Mouse (Mus musculus): ENCODE data around the gene Klhl36. TPM values are rescaled to one million over a fixed set of nuclear protein-coding genes. Genes with fewer than 3 reads are reported as not detected.
"Not testable (repeated sequence)": the region's sequence is repeated elsewhere in the genome, so short reads cannot be mapped to it uniquely, and the experiment has no call there.

Gene Klhl36
- polyA plus RNA-seq, 1 experiment from 2014 or later = 13.1 TPM

DNA sequence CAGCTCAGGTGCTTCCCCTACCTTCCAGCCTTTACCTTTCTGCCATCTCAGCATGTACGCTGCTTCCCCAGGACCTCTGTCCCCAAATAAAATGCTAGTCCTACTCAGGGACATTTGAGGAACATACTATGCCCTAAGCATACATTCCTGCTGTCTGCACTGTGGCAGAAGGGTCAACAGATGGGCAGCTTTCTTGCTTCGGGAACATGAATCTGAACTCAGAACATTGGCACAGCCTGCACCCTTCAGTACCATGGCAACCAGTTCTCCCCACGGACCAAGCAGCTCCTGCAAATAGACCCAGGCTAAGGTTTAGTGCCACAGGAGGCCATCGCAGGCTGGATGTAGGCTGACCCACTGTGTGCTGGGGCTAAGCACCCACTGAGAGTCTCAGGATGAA, 25.2 kb upstream of the Klhl36 start:
- peaks cover 75% of the 10 kb centered on the region for H3K4me1 ChIP-seq
- H3K27me3 ChIP-seq = peaks cover 4% of the 10 kb centered on the region; the same call in 1 of the 2 replicates
- no peak overlapping the region; the same call in 1 of the 2 replicates for H3K4me2 ChIP-seq (replicated peaks)
- 0 out of 2 replicates have a peak overlapping the region, but pooled peaks have one; percentile 25 for H3K27ac ChIP-seq (replicated peaks)
- no peak for ATAC-seq (ENCODE audit: low FRiP score, low read depth)
- H3K4me3 ChIP-seq = no peak overlapping the region
- WGBS = 78% methylated on average over 4 of the region's 4 CpGs
- no peaks in the 10 kb centered on the region for H3K9me3 ChIP-seq
- H3K9ac ChIP-seq (replicated peaks) = no peak overlapping the region
- H3K36me3 ChIP-seq = no peaks in the 10 kb centered on the region

DNA sequence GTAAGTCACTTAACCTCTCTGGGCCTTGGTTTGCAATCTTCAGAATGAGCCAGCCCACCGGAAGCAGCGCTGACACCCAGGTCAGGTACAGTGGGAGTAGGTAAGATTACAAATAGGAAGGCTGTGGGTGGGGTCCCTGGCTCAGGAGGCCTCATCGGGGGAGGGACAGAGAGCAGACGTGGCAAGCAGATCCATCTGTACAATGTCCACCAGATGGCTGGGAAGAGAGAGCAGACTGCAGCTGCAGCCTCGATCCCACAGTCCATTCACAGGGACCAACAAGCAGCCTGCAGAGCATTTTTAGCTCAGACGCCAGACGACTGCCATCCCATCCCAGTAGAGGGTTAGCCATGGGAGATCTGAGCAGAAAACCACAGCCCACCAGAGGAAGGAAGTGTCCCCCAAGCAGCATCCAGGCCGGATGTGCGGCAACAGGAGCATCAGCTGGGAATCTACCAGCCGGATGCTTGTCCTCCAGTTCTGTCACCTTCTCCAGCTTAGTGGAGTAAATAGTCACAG, 24.5 kb upstream of the Klhl36 start:
- H3K27me3 ChIP-seq = peaks cover 4% of the 10 kb centered on the region; the same call in 1 of the 2 replicates
- ATAC-seq (ENCODE audit: low FRiP score, low read depth) = no peak
- peak overlapping the region; percentile 58; the same call in 1 of the 2 replicates for H3K27ac ChIP-seq (replicated peaks)
- no peaks in the 10 kb centered on the region for H3K9me3 ChIP-seq
- H3K36me3 ChIP-seq = no peaks in the 10 kb centered on the region
- 51% methylated on average over 10 of the region's 10 CpGs for WGBS
- peak overlapping the region; percentile 85 for H3K4me2 ChIP-seq (replicated peaks)
- peak overlapping the region; percentile 41 for H3K9ac ChIP-seq (replicated peaks)
- H3K4me3 ChIP-seq = peak overlapping the region; percentile 70
- peaks cover 67% of the 10 kb centered on the region for H3K4me1 ChIP-seq

DNA sequence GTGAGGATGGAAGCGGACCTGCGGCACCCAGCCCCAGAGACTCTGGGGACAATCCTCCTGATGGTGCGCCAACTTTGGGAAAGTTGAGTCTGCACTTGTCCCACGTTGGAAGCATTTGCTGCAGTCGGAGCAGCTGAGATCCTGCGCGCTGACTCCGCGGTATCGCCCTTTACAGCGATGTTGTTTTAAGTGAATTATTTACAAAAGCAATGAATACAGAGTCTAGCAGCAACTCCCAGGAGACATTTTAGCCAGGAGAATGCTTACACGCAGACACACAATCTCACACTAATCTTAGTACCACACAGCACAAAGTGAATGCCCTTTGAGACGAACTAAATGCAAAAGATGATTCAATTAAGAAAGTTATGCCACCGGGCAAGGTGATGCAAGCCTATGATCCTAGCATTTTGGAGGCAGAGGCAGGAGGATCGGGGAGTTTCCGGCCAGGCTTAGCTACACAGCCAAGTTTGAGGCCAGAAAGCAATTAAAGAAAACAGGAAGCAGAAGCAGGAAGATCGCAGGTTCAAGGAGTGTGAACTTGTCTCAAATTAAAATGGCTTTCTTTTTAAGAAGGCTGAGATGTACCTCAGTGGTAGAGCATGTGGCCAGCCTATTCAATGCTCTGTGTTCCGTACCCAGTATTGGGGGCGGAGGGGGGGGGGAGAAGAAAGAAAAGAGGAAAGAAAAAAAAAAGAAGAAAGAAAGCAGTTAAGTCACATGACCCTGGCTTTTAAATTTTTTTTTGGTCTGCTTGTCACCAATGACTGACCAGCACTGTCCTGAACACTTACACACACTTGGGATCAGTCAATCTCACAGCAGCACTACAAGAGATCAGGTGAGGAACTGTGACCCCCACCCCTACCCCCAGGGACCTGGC, 23.7 kb upstream of the Klhl36 start:
- ATAC-seq (ENCODE audit: low FRiP score, low read depth) = no peak
- Histone ChIP-seq H3K4me3 (peak overlapping the region; percentile 70), H3K9me3 (no peaks in the 10 kb centered on the region)

DNA sequence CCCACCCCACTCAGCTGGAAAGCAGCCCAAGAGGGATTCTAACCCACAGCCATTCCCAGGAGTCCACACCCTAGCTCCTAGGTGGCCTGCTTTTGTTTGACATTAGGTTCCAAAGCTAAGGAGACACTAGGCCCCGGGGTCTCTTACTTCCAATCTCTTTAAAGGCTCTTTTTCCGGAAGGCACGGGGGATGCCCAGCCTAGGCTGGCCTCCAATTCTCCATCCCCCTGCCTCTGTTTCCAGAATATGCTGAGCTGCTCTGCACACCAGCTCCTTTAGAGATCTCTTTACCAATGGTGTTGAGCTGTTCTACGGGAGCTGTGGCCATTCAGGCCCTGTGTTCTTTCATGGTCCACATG, 23.1 kb upstream of the Klhl36 start:
- Histone ChIP-seq H3K36me3 (no peaks in the 10 kb centered on the region), H3K4me2 (replicated peaks) (peak overlapping the region; percentile 85), H3K27me3 (peaks cover 4% of the 10 kb centered on the region; the same call in 1 of the 2 replicates), H3K9ac (replicated peaks) (peak overlapping the region; percentile 74), H3K4me1 (peaks cover 54% of the 10 kb centered on the region), H3K9me3 (no peaks in the 10 kb centered on the region), H3K4me3 (peak overlapping the region; percentile 70), H3K27ac (replicated peaks) (peak overlapping the region; percentile 82)
- 49% methylated on average over 4 of the region's 4 CpGs for WGBS
- no peak for ATAC-seq (ENCODE audit: low FRiP score, low read depth)

More for the DNA sequence above, 23.7 kb upstream of the Klhl36 start:
- Histone ChIP-seq H3K9ac (replicated peaks) (peak overlapping the region; percentile 74), H3K4me2 (replicated peaks) (peak overlapping the region; percentile 85), H3K27me3 (peaks cover 4% of the 10 kb centered on the region; the same call in 1 of the 2 replicates), H3K36me3 (no peaks in the 10 kb centered on the region), H3K4me1 (peaks cover 60% of the 10 kb centered on the region), H3K27ac (replicated peaks) (peak overlapping the region; percentile 82)
- WGBS = 69% methylated on average over 19 of the region's 19 CpGs

DNA sequence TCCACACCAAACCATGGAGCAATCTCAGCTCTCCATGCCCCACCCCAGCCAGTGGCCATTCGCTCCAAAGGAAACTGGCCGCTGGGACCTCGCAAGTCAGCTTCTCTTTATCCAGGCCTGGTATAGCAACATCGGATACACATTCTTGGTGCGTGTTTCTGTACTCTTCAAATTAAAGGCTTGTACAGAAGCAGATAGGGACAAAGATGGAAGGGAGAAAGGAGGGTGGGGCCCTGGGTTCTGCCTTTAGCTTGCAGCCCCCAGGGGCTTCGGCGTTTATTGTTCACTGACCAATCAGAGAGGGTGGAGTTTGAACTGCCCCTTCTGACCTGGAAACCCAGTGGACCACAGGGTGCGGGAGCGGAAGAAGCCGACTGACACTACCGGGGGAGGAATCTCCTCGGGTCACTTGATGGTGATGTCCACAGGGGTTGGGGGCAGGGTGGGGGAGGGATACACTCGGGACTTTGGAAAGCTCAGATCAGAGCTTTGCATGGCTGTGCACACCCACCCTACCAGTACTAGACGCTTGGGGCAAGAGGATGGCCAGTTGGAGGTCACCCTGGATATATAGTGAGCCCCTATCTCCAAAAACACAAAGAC, 22.5 kb upstream of the Klhl36 start:
- peak; percentile 3; the same call in 1 of the 2 replicates for ATAC-seq (ENCODE audit: low FRiP score, low read depth)
- Histone ChIP-seq H3K9me3 (no peaks in the 10 kb centered on the region), H3K4me1 (peaks cover 52% of the 10 kb centered on the region), H3K27me3 (peaks cover 6% of the 10 kb centered on the region; the same call in 1 of the 2 replicates), H3K9ac (replicated peaks) (peak overlapping the region; percentile 74), H3K27ac (replicated peaks) (peak overlapping the region; percentile 82), H3K4me3 (peak overlapping the region; percentile 70), H3K36me3 (no peaks in the 10 kb centered on the region), H3K4me2 (replicated peaks) (peak overlapping the region; percentile 85)
- WGBS = 10% methylated on average over 14 of the region's 14 CpGs

DNA sequence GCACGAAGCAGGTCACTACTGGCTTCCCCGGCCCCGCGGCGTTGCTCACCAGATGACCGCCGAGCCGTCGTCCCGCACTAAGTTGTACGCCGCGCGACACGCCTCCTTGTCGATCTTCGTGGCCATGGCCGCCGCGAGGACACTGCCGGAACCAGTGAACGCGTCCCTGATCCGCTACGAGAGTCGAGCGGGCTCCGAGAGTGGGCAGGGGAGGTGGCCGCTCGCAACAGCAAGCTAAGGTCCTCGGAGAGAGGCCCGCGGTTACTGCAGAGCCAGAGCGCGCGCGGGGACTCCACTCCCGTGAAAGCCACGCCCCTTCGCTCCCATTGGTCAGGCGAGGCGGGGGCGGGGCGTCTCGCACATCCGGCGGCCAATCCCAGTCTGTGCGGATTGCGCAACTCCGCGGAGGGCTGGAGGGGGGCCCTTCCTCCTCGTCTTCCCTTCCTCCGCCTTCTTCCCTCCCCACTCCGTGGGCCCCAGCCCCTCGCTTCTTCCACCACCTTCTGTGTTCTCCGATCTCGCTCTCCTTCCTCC, 21.7 kb upstream of the Klhl36 start, which contains the start of gene Cotl1:
TSS of gene Cotl1 (minus strand) at position 270 of the 534 bp plus-strand sequence.
- peaks cover 10% of the 10 kb centered on the region; the same call in 1 of the 2 replicates for H3K27me3 ChIP-seq
- peak; percentile 94 for ATAC-seq (ENCODE audit: low FRiP score, low read depth)
- H3K9me3 ChIP-seq = no peaks in the 10 kb centered on the region
- H3K4me2 ChIP-seq (replicated peaks) = peak within 1 kb of the TSS; percentile 85
- H3K27ac ChIP-seq (replicated peaks) = peak within 1 kb of the TSS; percentile 82
- WGBS = under 1% methylated on average over 54 of the region's 57 CpGs
- H3K4me1 ChIP-seq = peaks cover 52% of the 10 kb centered on the region
- H3K9ac ChIP-seq (replicated peaks) = peak within 1 kb of the TSS; percentile 74
- peak within 1 kb of the TSS; percentile 70 for H3K4me3 ChIP-seq
- H3K36me3 ChIP-seq = no peaks in the 10 kb centered on the region

DNA sequence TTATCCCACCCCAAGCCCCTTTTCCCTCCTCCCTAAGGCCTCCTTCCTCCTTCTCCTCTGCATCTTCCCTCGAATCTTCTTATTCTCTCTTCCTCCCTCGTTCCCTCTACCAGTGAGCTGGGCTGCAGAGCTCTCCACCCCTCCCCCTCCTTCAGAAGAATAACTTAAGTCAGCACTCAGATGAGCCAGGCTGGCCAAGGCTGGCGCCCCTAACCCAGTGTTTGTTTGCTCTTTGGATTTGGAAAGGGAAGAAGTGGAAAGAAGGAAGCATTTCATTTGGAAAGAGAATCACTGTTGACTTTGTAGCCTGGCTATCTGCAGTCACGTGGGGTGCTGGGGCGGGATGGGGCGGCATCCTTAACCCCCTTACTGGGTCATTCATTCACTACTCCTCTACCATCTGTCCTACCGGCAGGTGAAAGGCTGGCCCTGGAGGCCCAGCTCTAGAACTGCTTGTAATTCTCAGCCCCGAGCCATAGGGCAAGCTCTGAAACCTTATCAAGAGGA, 21.1 kb upstream of the Klhl36 start:
- ATAC-seq (ENCODE audit: low FRiP score, low read depth) = peak; percentile 52; the same call in 1 of the 2 replicates
- Histone ChIP-seq H3K4me2 (replicated peaks) (peak overlapping the region; percentile 85), H3K4me1 (peaks cover 47% of the 10 kb centered on the region)

DNA sequence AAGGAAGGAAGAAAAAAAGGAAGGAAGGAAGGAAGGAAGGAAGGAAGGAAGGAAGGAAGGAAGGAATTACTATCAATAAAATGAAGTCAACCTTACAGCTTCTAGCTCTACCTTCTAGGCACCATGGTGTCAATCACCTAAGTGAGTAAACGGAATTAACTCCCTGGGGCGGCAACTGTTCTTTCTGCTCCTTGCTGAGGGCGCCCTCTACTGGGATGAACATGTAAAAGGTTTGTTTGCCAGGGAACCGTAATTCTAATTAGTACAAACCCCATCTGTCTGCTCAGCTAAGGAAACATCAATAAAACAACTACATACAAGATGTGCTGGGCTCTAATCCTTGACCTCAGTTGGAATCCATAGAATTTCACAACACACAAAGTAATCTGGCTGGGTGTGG, 18.6 kb upstream of the Klhl36 start:
- WGBS = 2% methylated on average over 4 of the region's 4 CpGs
- Histone ChIP-seq H3K9ac (replicated peaks) (no peak overlapping the region), H3K27me3 (peaks cover 10% of the 10 kb centered on the region; the same call in 1 of the 2 replicates), H3K4me3 (no peak overlapping the region), H3K4me1 (peaks cover 23% of the 10 kb centered on the region), H3K4me2 (replicated peaks) (no peak overlapping the region), H3K27ac (replicated peaks) (no peak overlapping the region), H3K36me3 (no peaks in the 10 kb centered on the region), H3K9me3 (no peaks in the 10 kb centered on the region)
- no peak for ATAC-seq (ENCODE audit: low FRiP score, low read depth)

More for the DNA sequence above, 21.1 kb upstream of the Klhl36 start:
- 5% methylated on average over 8 of the region's 8 CpGs for WGBS
- Histone ChIP-seq H3K4me3 (peak overlapping the region; percentile 70), H3K36me3 (no peaks in the 10 kb centered on the region), H3K9ac (replicated peaks) (peak overlapping the region; percentile 37; the same call in 1 of the 2 replicates), H3K27me3 (peaks cover 10% of the 10 kb centered on the region; the same call in 1 of the 2 replicates), H3K9me3 (no peaks in the 10 kb centered on the region), H3K27ac (replicated peaks) (peak overlapping the region; percentile 60)

DNA sequence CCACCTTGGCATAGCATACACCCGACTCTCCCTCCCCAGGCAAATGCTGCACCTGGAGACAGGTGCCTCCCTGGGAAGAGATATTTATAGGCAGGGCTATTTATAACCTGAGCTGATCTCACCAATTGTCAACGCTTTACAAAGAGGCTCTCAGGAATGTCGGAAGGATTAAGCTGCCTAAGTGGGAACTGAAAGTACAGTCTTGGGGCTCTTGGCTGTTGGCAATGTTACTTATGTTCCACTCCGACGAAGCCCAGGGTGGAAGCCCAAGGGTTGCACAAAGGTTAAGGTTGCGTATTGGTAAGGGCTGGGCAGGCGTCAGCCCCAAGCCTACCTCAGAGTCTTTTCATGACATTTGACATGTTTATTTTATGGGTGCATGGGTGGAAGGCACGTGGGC, 17.5 kb upstream of the Klhl36 start:
- H3K9me3 ChIP-seq = no peaks in the 10 kb centered on the region
- peaks cover 12% of the 10 kb centered on the region for H3K4me1 ChIP-seq
- no peak overlapping the region for H3K4me3 ChIP-seq
- H3K4me2 ChIP-seq (replicated peaks) = no peak overlapping the region
- no peak for ATAC-seq (ENCODE audit: low FRiP score, low read depth)
- WGBS = 51% methylated on average over 8 of the region's 8 CpGs
- peaks cover 10% of the 10 kb centered on the region; the same call in 1 of the 2 replicates for H3K27me3 ChIP-seq
- no peak overlapping the region for H3K27ac ChIP-seq (replicated peaks)
- H3K36me3 ChIP-seq = no peaks in the 10 kb centered on the region
- H3K9ac ChIP-seq (replicated peaks) = no peak overlapping the region

DNA sequence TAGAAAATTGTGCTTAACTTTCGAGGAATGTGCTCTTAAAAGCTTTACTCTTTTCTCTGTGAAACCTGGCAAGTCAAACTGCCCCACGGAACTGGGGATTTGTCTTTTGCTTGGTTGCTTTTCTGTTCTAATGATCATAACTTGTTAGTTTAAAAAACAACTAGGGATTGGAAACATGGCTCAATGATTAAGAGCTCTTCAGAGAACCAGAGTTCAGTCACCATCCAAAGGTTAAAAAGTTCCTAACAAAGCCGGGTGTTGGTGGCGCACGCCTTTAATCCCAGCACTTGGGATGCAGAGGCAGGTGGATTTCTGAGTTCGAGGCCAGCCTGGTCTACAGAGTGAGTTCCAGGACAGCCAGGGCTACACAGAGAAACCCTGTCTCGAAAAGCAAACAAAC, 16.3 kb upstream of the Klhl36 start:
- not testable (repeated sequence) for H3K27ac ChIP-seq (replicated peaks); H3K9me3 ChIP-seq; H3K4me3 ChIP-seq; ATAC-seq (ENCODE audit: low FRiP score, low read depth); H3K27me3 ChIP-seq; H3K36me3 ChIP-seq; H3K4me1 ChIP-seq; H3K9ac ChIP-seq (replicated peaks); H3K4me2 ChIP-seq (replicated peaks)
- 84% methylated on average over 7 of the region's 7 CpGs for WGBS

DNA sequence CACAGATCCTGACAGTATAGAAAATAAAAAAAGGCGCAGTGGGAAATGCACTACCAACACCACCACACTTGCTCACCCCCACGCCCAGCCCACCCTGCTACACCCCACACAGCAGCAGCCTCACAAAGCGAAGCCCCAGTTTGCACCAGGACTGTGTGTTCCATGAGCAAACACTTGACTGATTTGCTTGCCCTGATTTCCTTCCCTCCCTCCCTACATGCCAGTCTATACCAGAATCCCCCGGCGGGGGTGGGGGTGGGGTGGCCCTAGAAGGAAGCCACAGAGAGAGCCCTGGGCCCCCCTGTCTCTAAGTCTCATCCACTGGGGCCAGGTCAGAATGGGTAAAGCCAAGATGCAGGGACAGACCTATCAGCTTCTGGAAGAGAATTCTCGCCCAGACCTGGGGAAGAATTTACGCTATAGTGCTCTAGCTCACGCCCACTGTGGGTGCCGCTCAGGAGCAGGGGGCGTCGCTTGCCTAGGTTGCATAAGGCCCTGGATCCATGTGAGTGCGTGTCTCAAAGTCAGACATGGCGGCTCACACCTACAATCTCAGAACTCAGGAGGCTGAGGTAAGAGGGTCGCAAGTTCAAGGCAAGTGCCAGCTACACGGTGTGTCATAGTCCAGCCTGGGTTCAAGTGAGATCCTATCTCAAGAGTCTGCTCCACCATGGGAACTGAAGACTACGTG, 14.7 kb upstream of the Klhl36 start:
- H3K27me3 ChIP-seq = peaks cover 5% of the 10 kb centered on the region; the same call in 1 of the 2 replicates
- no peak for ATAC-seq (ENCODE audit: low FRiP score, low read depth)
- H3K27ac ChIP-seq (replicated peaks) = no peak overlapping the region
- no peak overlapping the region for H3K4me2 ChIP-seq (replicated peaks)
- 89% methylated on average over 16 of the region's 16 CpGs for WGBS
- no peaks in the 10 kb centered on the region for H3K4me1 ChIP-seq
- H3K36me3 ChIP-seq = no peaks in the 10 kb centered on the region
- no peak overlapping the region for H3K4me3 ChIP-seq
- no peaks in the 10 kb centered on the region for H3K9me3 ChIP-seq
- no peak overlapping the region for H3K9ac ChIP-seq (replicated peaks)
